Mouse (Mus musculus) C2C12 (cell line): ENCODE results near the gene Hrh3.

Experiments
- CEBPB ChIP-seq: IDR thresholded peaks from one replicate; pipeline ENCODE4 v1.6.1; 2011; ENCODE audit warnings: low read depth, mild to moderate bottlenecking, control low read depth, moderate library complexity
- CTCF ChIP-seq: IDR thresholded peaks from one replicate; pipeline ENCODE4 v1.5.1; 2011; ENCODE audit not compliant: control insufficient read depth, insufficient read depth, insufficient read length
- MAX ChIP-seq: IDR thresholded peaks from one replicate; pipeline ENCODE4 v1.6.1; 2011; ENCODE audit warnings: mild to moderate bottlenecking, control low read depth
- MYOD1 ChIP-seq: IDR thresholded peaks from one replicate; pipeline ENCODE4 v1.6.1; 2011; ENCODE audit warnings: low read depth; ENCODE audit not compliant: control insufficient read depth, insufficient read length
- MYOG ChIP-seq: IDR thresholded peaks from one replicate; pipeline ENCODE4 v1.6.1; 2011; ENCODE audit not compliant: control insufficient read depth, insufficient read length; ENCODE audit errors: extremely low read depth

DNA sequence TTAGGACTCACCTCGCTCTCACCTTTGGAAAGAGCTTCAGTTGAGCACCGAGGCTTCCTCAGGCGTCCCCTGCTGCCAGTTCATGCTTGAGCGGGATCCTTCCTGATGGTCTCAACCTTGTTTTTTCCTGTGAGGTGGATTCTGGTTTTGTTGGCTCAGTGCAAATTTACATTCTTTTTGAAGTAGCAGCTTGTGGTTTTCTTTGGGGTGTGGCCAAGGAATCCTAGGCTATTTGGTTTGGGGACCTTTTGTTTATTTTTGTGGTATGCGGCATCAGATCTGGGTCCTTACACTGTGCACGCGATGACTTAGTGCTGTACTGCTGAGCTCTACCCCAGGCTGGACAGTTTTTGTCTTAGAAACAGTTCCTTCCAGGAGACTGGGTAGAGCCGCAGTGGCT is 23.6 kb downstream of the Hrh3 start:
- TF ChIP-seq CTCF (no peak), MYOG (no peak), MYOD1 (no peak), MAX (no peak), CEBPB (no peak)
